Mouse (Mus musculus) midbrain, embryonic 16.5 days (tissue): ENCODE results near the gene Mmd2. TPM values are rescaled to one million over a fixed set of nuclear protein-coding genes. Genes with fewer than 3 reads are reported as not detected.

Source experiments
- ATAC-seq: fragments of 200-750 bp; cut with Nextera tagmentation; 2 replicates; pipeline ENCODE4 v1.8.0; 2017; ENCODE audit warnings: moderate TSS enrichment
- H3K27ac ChIP-seq: fragments of 300-500 bp; sonication (generic); 2 replicates; pipeline ENCODE4 v1.5.1; 2014; ENCODE audit warnings: mild to moderate bottlenecking, low read length, mixed read lengths
- H3K27me3 ChIP-seq: fragments of 300-500 bp; sonication (generic); 2 replicates; pipeline ENCODE4 v1.6.1; 2014; ENCODE audit warnings: low read depth, low read length, mixed read lengths; ENCODE audit not compliant: control insufficient read depth, insufficient read depth
- H3K36me3 ChIP-seq: fragments of 300-500 bp; sonication (generic); 2 replicates; pipeline ENCODE4 v1.6.1; 2014; ENCODE audit warnings: mild to moderate bottlenecking, low read length, moderate library complexity, mixed read lengths; ENCODE audit not compliant: control insufficient read depth, insufficient read depth
- H3K4me1 ChIP-seq: fragments of 300-500 bp; sonication (generic); 2 replicates; pipeline ENCODE4 v1.6.1; 2014; ENCODE audit warnings: mild to moderate bottlenecking, low read length, mixed read lengths; ENCODE audit not compliant: control insufficient read depth, insufficient read depth
- H3K4me2 ChIP-seq: fragments of 300-500 bp; sonication (generic); 2 replicates; pipeline ENCODE4 v1.6.1; 2014; ENCODE audit warnings: mild to moderate bottlenecking, low read length, mixed read lengths
- H3K4me3 ChIP-seq: fragments of 300-500 bp; sonication (generic); 2 replicates; pipeline ENCODE4 v1.5.1; 2014; ENCODE audit warnings: low read depth, mild to moderate bottlenecking, low read length, moderate library complexity, mixed read lengths
- H3K9ac ChIP-seq: fragments of 300-500 bp; sonication (generic); 2 replicates; pipeline ENCODE4 v1.6.1; 2014; ENCODE audit warnings: low read depth, low read length, mixed read lengths
- H3K9me3 ChIP-seq: fragments of 300-500 bp; sonication (generic); replicated peaks from 2 replicates; pipeline ENCODE4 v1.6.1; 2014; ENCODE audit warnings: mild to moderate bottlenecking, low read length, mixed read lengths; ENCODE audit not compliant: control insufficient read depth, poor library complexity, severe bottlenecking
- WGBS: fragments of 180-500 bp; shearing (Covaris S2); extraction: QIAGEN DNeasy Blood & Tissue Kit; methylation state at CpG from one replicate; pipeline ENCODE4 v1.1.7; 2014; 5-methylcytosine and 5-hydroxymethylcytosine counted together
- polyA plus RNA-seq: library from polyadenylated mRNA; unstranded; fragments of >200 nt; fragmentation: Nextera tagmentation; extraction: Ambion mirVana; gene quantifications from 2 replicates; pipeline ENCODE4 v1.2.1, GENCODE M21; 2015

Gene Mmd2
- polyA plus RNA-seq, 1 experiment from 2014 or later = 74.2 TPM

- WGBS = 95% methylated on average over 5 of the region's 5 CpGs
- no peaks in the 10 kb centered on the region for H3K9me3 ChIP-seq
- H3K4me1 ChIP-seq = no peaks in the 10 kb centered on the region
- no peaks in the 10 kb centered on the region for H3K27me3 ChIP-seq
- no peak overlapping the region for H3K4me3 ChIP-seq
- peaks cover 20% of the 10 kb centered on the region for H3K36me3 ChIP-seq
- H3K4me2 ChIP-seq = no peak overlapping the region
- H3K27ac ChIP-seq = no peak overlapping the region
- no peak for ATAC-seq
- H3K9ac ChIP-seq = no peak overlapping the region
Measured at GRCm38 (mm10) chr5:142637823-142638222, 29.2 kb upstream of the Mmd2 start.

GRCm38 (mm10) chr5:142630224-142630623 is 21.6 kb upstream of the Mmd2 start:
- Histone ChIP-seq H3K4me1 (peaks cover 18% of the 10 kb centered on the region), H3K27ac (no peak overlapping the region), H3K27me3 (no peaks in the 10 kb centered on the region), H3K36me3 (peaks cover 7% of the 10 kb centered on the region; the same call in 1 of the 2 replicates), H3K9me3 (no peaks in the 10 kb centered on the region), H3K9ac (peak overlapping the region; percentile 95), H3K4me2 (peak overlapping the region; percentile 94), H3K4me3 (peak overlapping the region; percentile 99)
- 9% methylated on average over 6 of the region's 6 CpGs for WGBS
- ATAC-seq = no peak

GRCm38 (mm10) chr5:142629663-142630025 is 21.0 kb upstream of the Mmd2 start:
- Histone ChIP-seq H3K27me3 (no peaks in the 10 kb centered on the region), H3K4me1 (peaks cover 18% of the 10 kb centered on the region), H3K4me2 (peak overlapping the region; percentile 94), H3K4me3 (peak overlapping the region; percentile 99), H3K36me3 (peaks cover 7% of the 10 kb centered on the region; the same call in 1 of the 2 replicates), H3K27ac (peak overlapping the region; percentile 70), H3K9me3 (no peaks in the 10 kb centered on the region), H3K9ac (peak overlapping the region; percentile 95)
- WGBS = under 1% methylated on average over 34 of the region's 41 CpGs
- peak; percentile 76 for ATAC-seq

GRCm38 (mm10) chr5:142628726-142629662 is 20.4 kb upstream of the Mmd2 start:
- peak; percentile 96 for ATAC-seq
- H3K36me3 ChIP-seq = peaks cover 7% of the 10 kb centered on the region; the same call in 1 of the 2 replicates
- H3K27me3 ChIP-seq = no peaks in the 10 kb centered on the region
- H3K9me3 ChIP-seq = no peaks in the 10 kb centered on the region
- H3K4me3 ChIP-seq = peak overlapping the region; percentile 99
- peak overlapping the region; percentile 94 for H3K4me2 ChIP-seq
- peaks cover 18% of the 10 kb centered on the region for H3K4me1 ChIP-seq
- peak overlapping the region; percentile 74 for H3K27ac ChIP-seq
- peak overlapping the region; percentile 95 for H3K9ac ChIP-seq
- WGBS = 1% methylated on average over 63 of the region's 69 CpGs

GRCm38 (mm10) chr5:142627398-142627797 is 18.8 kb upstream of the Mmd2 start, which contains the start of gene Wipi2:
Gene Wipi2 (plus strand): TSS chr5:142627698.
- H3K4me3 ChIP-seq = peak within 1 kb of the TSS; percentile 99
- ATAC-seq = no peak
- no peaks in the 10 kb centered on the region for H3K27me3 ChIP-seq
- WGBS = 93% methylated on average over 2 of the region's 2 CpGs
- H3K4me2 ChIP-seq = peak within 1 kb of the TSS; percentile 74
- peaks cover 18% of the 10 kb centered on the region for H3K4me1 ChIP-seq
- no peaks in the 10 kb centered on the region for H3K9me3 ChIP-seq
- H3K9ac ChIP-seq = peak within 1 kb of the TSS; percentile 95
- no peaks in the 10 kb centered on the region for H3K36me3 ChIP-seq
- peak within 1 kb of the TSS; percentile 74 for H3K27ac ChIP-seq

GRCm38 (mm10) chr5:142623080-142623479 is 14.5 kb upstream of the Mmd2 start:
- WGBS = 86% methylated on average over 7 of the region's 7 CpGs
- H3K9ac ChIP-seq = no peak overlapping the region
- no peaks in the 10 kb centered on the region for H3K36me3 ChIP-seq
- H3K4me1 ChIP-seq = peaks cover 2% of the 10 kb centered on the region
- H3K27me3 ChIP-seq = no peaks in the 10 kb centered on the region
- H3K9me3 ChIP-seq = no peaks in the 10 kb centered on the region
- ATAC-seq = no peak
- no peak overlapping the region for H3K4me2 ChIP-seq
- no peak overlapping the region for H3K27ac ChIP-seq
- H3K4me3 ChIP-seq = no peak overlapping the region

- Histone ChIP-seq H3K9ac (no peak overlapping the region), H3K4me3 (no peak overlapping the region), H3K4me1 (no peaks in the 10 kb centered on the region), H3K27ac (no peak overlapping the region), H3K27me3 (no peaks in the 10 kb centered on the region), H3K4me2 (no peak overlapping the region), H3K36me3 (no peaks in the 10 kb centered on the region), H3K9me3 (no peaks in the 10 kb centered on the region)
- WGBS = 68% methylated on average over 1 of the region's 1 CpGs
- ATAC-seq = no peak
Measured at GRCm38 (mm10) chr5:142622134-142622533, 13.5 kb upstream of the Mmd2 start.

- Histone ChIP-seq H3K4me2 (no peak overlapping the region), H3K9ac (no peak overlapping the region), H3K9me3 (no peaks in the 10 kb centered on the region), H3K36me3 (no peaks in the 10 kb centered on the region), H3K27ac (no peak overlapping the region), H3K4me3 (no peak overlapping the region), H3K4me1 (no peaks in the 10 kb centered on the region), H3K27me3 (no peaks in the 10 kb centered on the region)
- no peak for ATAC-seq
- WGBS = 64% methylated on average over 2 of the region's 2 CpGs
Measured at GRCm38 (mm10) chr5:142621421-142621820, 12.8 kb upstream of the Mmd2 start.

GRCm38 (mm10) chr5:142619866-142620265 is 11.3 kb upstream of the Mmd2 start:
- peak; percentile 51 for ATAC-seq
- 31% methylated on average over 5 of the region's 5 CpGs for WGBS
- no peak overlapping the region for H3K9ac ChIP-seq
- no peak overlapping the region for H3K4me2 ChIP-seq
- no peaks in the 10 kb centered on the region for H3K9me3 ChIP-seq
- H3K27me3 ChIP-seq = no peaks in the 10 kb centered on the region
- no peaks in the 10 kb centered on the region for H3K4me1 ChIP-seq
- H3K4me3 ChIP-seq = no peak overlapping the region
- no peaks in the 10 kb centered on the region for H3K36me3 ChIP-seq
- H3K27ac ChIP-seq = no peak overlapping the region
